Mouse (Mus musculus): ENCODE data around the gene Prkab1. TPM values are rescaled to one million over a fixed set of nuclear protein-coding genes. Genes with fewer than 3 reads are reported as not detected.

The Prkab1 gene
- total RNA-seq, 1 experiment from 2014 or later = 53.9 TPM

- no peak for ATAC-seq (replicated peaks; ENCODE audit: low read depth, poor library complexity, severe bottlenecking)
Measured at GRCm38 (mm10) chr5:115985101-115985500, 39.2 kb downstream of the Prkab1 start.

GRCm38 (mm10) chr5:115984392-115984791 lies 39.9 kb downstream of the Prkab1 start:
- no peak for ATAC-seq (replicated peaks; ENCODE audit: low read depth, poor library complexity, severe bottlenecking)

- ATAC-seq (replicated peaks; ENCODE audit: low read depth, poor library complexity, severe bottlenecking) = no peak
Measured at GRCm38 (mm10) chr5:115982671-115983373, 41.5 kb downstream of the Prkab1 start.

GRCm38 (mm10) chr5:115980537-115980936 lies 43.8 kb downstream of the Prkab1 start:
- ATAC-seq (replicated peaks; ENCODE audit: low read depth, poor library complexity, severe bottlenecking) = no peak

GRCm38 (mm10) chr5:115979134-115979696 lies 45.1 kb downstream of the Prkab1 start:
- no peak; the same call in 1 of the 2 replicates for ATAC-seq (replicated peaks; ENCODE audit: low read depth, poor library complexity, severe bottlenecking)

GRCm38 (mm10) chr5:115978255-115978654 lies 46.1 kb downstream of the Prkab1 start:
- no peak for ATAC-seq (replicated peaks; ENCODE audit: low read depth, poor library complexity, severe bottlenecking)

DNA sequence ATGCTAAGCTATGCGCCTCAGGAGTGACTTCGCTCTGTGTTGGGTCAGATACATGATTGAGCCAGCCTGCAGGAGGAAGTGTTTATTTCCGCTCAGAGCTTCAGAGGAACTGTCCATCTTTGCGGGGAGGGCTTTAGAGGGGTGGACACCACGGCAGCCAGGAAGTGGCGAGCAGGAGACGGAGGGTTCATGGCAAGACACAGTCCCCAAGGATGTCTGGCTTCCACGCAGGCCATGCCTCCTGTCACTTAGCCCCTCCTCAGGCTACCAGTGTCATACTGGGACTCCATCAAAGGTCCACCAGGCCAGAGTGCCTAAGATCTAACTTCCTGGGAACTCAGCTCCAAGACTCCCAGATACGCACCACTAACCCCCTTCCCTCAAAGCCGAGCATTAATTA lies 46.6 kb downstream of the Prkab1 start:
- peak; percentile 77 for ATAC-seq (replicated peaks; ENCODE audit: low read depth, poor library complexity, severe bottlenecking)

DNA sequence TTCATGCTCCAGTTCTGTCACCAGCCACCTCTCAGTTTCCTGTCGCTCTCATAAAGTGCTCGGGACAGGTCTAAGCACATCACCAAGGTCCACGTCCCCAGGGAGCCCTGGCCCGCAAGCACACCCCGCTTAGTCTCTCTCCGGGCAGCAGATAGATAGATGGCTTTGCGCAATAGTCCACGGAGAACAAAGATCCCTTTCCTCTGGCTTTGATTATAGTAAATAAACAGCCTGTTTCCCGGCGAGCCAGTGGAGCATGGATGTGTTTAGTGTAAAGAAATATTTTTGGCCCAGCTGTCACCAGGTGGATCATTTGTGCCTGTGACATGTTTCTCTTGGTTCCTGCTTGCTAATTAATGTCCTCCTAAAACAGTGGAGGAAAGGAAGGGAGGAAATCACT lies 47.0 kb downstream of the Prkab1 start:
- no peak for ATAC-seq (replicated peaks; ENCODE audit: low read depth, poor library complexity, severe bottlenecking)

GRCm38 (mm10) chr5:115976446-115976845 lies 47.9 kb downstream of the Prkab1 start:
- no peak for ATAC-seq (replicated peaks; ENCODE audit: low read depth, poor library complexity, severe bottlenecking)

- no peak for ATAC-seq (replicated peaks; ENCODE audit: low read depth, poor library complexity, severe bottlenecking)
Measured at GRCm38 (mm10) chr5:115975672-115976071, 48.6 kb downstream of the Prkab1 start.

GRCm38 (mm10) chr5:115971236-115971635 lies 53.1 kb downstream of the Prkab1 start:
- ATAC-seq (replicated peaks; ENCODE audit: low read depth, poor library complexity, severe bottlenecking) = no peak

Other genes with a start within 250 kb of the Prkab1 start
- gene Cit, start 179.2 kb downstream of the Prkab1 start, total RNA-seq (2017) = 45.8 and 51.2 TPM in 2 replicates
- gene Tmem233, start 58.7 kb upstream of the Prkab1 start, total RNA-seq (2017) = not detected in 2 replicates

Data from common myeloid progenitor, adult 5-6 weeks (primary cell).